Mouse (Mus musculus): ENCODE results near the gene Polr2f. TPM values are rescaled to one million over a fixed set of nuclear protein-coding genes. Genes with fewer than 3 reads are reported as not detected.

The Polr2f gene
- 314 and 327 TPM in 2 replicates for polyA plus RNA-seq (2016; fragmentation: Nextera tagmentation; extraction: Ambion mirVana)

DNA sequence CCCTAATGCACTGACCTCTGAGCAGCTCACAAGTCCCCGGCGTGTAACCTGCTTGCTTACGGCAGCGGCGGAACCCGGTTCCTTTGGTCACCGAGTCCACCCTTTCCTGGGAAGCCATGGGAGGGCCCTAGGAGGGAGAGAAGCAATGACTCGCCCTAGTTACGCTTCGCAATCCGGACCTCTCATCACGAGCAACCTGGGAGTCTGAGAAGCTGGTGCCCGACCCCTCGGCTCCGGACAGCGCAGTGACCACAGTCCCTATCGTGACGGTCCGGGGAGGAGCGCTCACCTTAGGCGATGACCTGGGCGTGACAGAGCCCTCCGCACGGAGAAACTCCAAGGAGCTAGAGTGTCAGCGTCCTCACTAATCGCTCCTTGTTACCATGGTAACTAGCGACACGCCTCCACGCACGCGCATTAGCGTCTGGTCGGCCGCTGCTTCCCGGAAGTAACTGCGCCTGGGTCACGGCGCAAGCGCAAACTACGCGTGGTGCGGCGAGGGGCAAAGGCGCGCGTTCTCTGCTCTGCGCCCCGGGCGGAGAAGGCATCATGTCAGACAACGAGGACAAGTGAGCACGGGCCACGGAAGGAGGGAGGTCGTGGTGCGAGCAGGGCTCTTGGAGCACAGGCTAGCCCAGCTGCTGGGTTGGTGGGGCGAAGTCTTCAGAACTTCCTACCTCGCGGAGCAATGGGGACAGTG is at the start of gene Polr2f, which contains the start of gene 1700088E04Rik:
Polr2f (plus strand) TSS at position 144 of the 700 bp plus-strand sequence.
1700088E04Rik (minus strand) TSS at position 388 of the 700 bp plus-strand sequence.
- ATAC-seq (ENCODE audit: low FRiP score, low read depth): peak; percentile 90
- under 1% methylated on average over 57 of the region's 57 CpGs for WGBS
- peak within 1 kb of the TSS; percentile 86 for H3K9ac ChIP-seq (replicated peaks)
- H3K9me3 ChIP-seq: no peaks in the 10 kb centered on the region
- peak within 1 kb of the TSS; percentile 65 for H3K4me2 ChIP-seq (replicated peaks)
- H3K4me3 ChIP-seq: peak within 1 kb of the TSS; percentile 94
- H3K36me3 ChIP-seq: peaks cover 18% of the 10 kb centered on the region
- H3K27ac ChIP-seq (replicated peaks): peak within 1 kb of the TSS; percentile 52
- H3K27me3 ChIP-seq: no peaks in the 10 kb centered on the region
- H3K4me1 ChIP-seq: peaks cover 19% of the 10 kb centered on the region

DNA sequence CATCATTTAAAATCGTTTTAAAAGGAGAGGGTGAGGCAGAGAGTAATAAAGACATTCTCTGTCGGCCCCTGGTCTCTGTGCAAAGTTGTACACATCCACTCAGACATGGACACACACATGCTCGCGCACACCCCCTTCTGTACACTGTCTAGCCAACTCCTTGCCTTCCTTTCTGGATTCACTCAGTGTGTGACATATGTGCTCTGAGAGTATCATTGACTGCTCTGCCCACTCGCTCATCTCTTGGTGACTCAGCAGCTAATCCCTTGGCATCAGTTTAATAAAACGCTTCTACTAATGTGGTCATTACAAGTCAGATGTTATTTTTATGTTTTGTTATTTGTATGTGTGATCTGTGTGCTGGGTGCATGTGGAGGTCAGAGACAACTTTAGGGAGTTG is 48.5 kb upstream of the Polr2f start:
- Histone ChIP-seq H3K27me3 (no peaks in the 10 kb centered on the region), H3K9me3 (no peaks in the 10 kb centered on the region), H3K36me3 (peaks cover 88% of the 10 kb centered on the region), H3K4me1 (no peaks in the 10 kb centered on the region), H3K4me3 (no peak overlapping the region), H3K27ac (replicated peaks) (no peak overlapping the region), H3K4me2 (replicated peaks) (no peak overlapping the region), H3K9ac (replicated peaks) (no peak overlapping the region)
- ATAC-seq (ENCODE audit: low FRiP score, low read depth): no peak
- WGBS: 91% methylated on average over 6 of the region's 6 CpGs

DNA sequence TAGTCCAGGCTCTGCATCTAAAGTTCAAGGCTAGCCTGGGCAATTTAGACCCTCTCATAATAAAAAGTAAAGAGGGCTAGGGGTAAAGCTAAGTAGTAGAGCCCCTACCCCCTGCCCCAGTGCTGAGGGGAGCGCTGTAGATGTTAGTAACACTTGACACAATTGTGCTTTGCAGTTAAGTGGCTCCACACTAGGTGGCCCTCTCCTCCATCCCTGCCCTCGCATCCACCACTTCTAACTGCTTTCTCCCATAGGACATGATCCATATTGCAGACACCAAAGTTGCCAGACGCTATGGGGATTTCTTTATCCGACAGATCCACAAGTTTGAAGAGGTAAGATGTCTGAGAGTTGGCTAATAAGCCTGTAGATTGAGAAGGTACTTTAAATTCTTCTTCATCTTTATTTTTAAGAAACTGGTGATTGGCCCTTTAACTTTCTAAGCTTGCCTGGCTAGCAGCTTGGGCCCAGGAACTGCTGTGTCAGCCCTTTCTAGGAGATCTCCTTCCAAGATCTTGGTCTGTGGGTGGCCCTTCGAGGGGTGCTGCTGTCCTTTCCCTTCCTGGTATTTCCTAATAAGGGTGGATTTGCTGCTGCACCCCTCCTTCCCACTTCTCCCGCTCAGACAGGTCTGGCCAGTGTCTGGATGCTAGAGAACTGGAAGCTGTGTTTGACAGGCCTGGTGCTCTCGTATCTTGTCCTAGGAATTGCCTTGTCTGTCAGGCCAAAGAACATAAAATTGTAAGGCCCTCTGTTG is 47.5 kb upstream of the Polr2f start:
- Histone ChIP-seq H3K4me3 (no peak overlapping the region), H3K9ac (replicated peaks) (no peak overlapping the region), H3K27me3 (no peaks in the 10 kb centered on the region), H3K4me2 (replicated peaks) (no peak overlapping the region), H3K27ac (replicated peaks) (no peak overlapping the region), H3K9me3 (no peaks in the 10 kb centered on the region), H3K36me3 (peaks cover 81% of the 10 kb centered on the region), H3K4me1 (no peaks in the 10 kb centered on the region)
- no peak for ATAC-seq (ENCODE audit: low FRiP score, low read depth)
- 79% methylated on average over 7 of the region's 7 CpGs for WGBS

DNA sequence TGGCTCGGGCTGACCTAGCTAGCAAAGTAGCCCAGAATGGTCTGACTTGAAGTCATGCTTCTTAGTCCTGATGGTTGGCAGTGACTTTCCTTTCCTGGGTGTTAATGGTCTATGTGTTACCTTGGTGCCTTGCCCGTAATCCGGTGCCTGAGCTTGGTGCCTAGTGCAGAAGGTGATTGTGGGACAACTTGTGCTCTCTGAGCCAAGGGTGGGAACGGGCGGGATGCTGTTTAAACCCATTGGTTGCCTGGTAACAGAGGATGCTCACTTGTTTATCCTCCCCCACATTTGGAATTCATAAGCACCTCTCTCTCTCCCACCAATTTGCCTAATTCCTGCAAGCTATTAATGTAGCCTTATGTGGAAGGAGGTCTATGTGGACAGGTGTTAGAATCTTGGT is 45.3 kb upstream of the Polr2f start:
- Histone ChIP-seq H3K36me3 (peaks cover 59% of the 10 kb centered on the region), H3K9me3 (no peaks in the 10 kb centered on the region), H3K4me3 (no peak overlapping the region), H3K4me1 (no peaks in the 10 kb centered on the region), H3K27me3 (no peaks in the 10 kb centered on the region), H3K9ac (replicated peaks) (no peak overlapping the region), H3K4me2 (replicated peaks) (no peak overlapping the region), H3K27ac (replicated peaks) (no peak overlapping the region)
- ATAC-seq (ENCODE audit: low FRiP score, low read depth): no peak
- WGBS: 85% methylated on average over 5 of the region's 5 CpGs

GRCm38 (mm10) chr15:79096556-79096955 is 44.3 kb upstream of the Polr2f start:
- H3K36me3 ChIP-seq: peaks cover 48% of the 10 kb centered on the region
- no peaks in the 10 kb centered on the region for H3K27me3 ChIP-seq
- H3K4me3 ChIP-seq: no peak overlapping the region
- no peak overlapping the region for H3K27ac ChIP-seq (replicated peaks)
- no peak overlapping the region for H3K4me2 ChIP-seq (replicated peaks)
- H3K4me1 ChIP-seq: no peaks in the 10 kb centered on the region
- no peak overlapping the region for H3K9ac ChIP-seq (replicated peaks)
- 73% methylated on average over 3 of the region's 3 CpGs for whole genome bisulfite sequencing
- ATAC-seq (ENCODE audit: low FRiP score, low read depth): no peak
- H3K9me3 ChIP-seq: no peaks in the 10 kb centered on the region

GRCm38 (mm10) chr15:79097135-79097534 is 43.7 kb upstream of the Polr2f start:
- Histone ChIP-seq H3K27ac (replicated peaks) (no peak overlapping the region), H3K4me1 (no peaks in the 10 kb centered on the region), H3K27me3 (no peaks in the 10 kb centered on the region), H3K36me3 (peaks cover 42% of the 10 kb centered on the region), H3K4me2 (replicated peaks) (no peak overlapping the region), H3K9me3 (no peaks in the 10 kb centered on the region), H3K4me3 (no peak overlapping the region), H3K9ac (replicated peaks) (no peak overlapping the region)
- 38% methylated on average over 2 of the region's 2 CpGs for WGBS
- ATAC-seq (ENCODE audit: low FRiP score, low read depth): no peak

DNA sequence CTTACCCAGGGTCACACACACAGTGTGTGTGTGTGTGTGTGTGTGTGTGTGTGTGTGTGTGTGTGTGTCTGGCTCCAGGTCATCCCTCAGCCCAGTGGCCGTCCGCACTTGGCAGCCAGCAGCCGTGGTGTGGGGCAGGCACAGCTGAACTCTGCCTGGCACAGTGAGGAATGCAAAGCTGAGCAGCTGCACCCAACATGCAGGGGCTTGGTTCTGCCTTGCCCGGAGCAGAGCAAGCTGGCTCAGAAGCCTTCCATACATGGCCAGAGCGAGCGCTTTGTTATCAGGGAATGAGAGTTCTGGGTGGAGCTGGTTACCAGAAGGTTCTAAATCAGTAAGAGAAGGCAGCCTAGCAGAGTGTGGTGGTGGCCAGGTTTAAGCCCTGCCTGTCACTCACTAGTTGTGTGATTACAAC is 43.2 kb upstream of the Polr2f start:
- WGBS: 62% methylated on average over 6 of the region's 6 CpGs
- no peaks in the 10 kb centered on the region for H3K27me3 ChIP-seq

GRCm38 (mm10) chr15:79098220-79098619 is 42.6 kb upstream of the Polr2f start:
- Histone ChIP-seq H3K4me1 (no peaks in the 10 kb centered on the region), H3K9ac (replicated peaks) (no peak overlapping the region), H3K27me3 (no peaks in the 10 kb centered on the region), H3K36me3 (peaks cover 32% of the 10 kb centered on the region), H3K4me3 (no peak overlapping the region), H3K9me3 (no peaks in the 10 kb centered on the region), H3K27ac (replicated peaks) (no peak overlapping the region), H3K4me2 (replicated peaks) (no peak overlapping the region)
- no peak for ATAC-seq (ENCODE audit: low FRiP score, low read depth)
- WGBS: 66% methylated on average over 5 of the region's 5 CpGs

More for the DNA sequence above, 43.2 kb upstream of the Polr2f start:
- H3K9me3 ChIP-seq: no peaks in the 10 kb centered on the region
- no peaks in the 10 kb centered on the region for H3K4me1 ChIP-seq
- H3K9ac ChIP-seq (replicated peaks): no peak overlapping the region
- ATAC-seq (ENCODE audit: low FRiP score, low read depth): no peak
- no peak overlapping the region for H3K27ac ChIP-seq (replicated peaks)
- peaks cover 38% of the 10 kb centered on the region for H3K36me3 ChIP-seq
- H3K4me2 ChIP-seq (replicated peaks): no peak overlapping the region
- H3K4me3 ChIP-seq: no peak overlapping the region

GRCm38 (mm10) chr15:79098868-79099267 is 41.9 kb upstream of the Polr2f start:
- WGBS: 47% methylated on average over 7 of the region's 7 CpGs
- Histone ChIP-seq H3K9ac (replicated peaks) (no peak overlapping the region), H3K27me3 (no peaks in the 10 kb centered on the region), H3K4me1 (no peaks in the 10 kb centered on the region), H3K4me2 (replicated peaks) (no peak overlapping the region), H3K27ac (replicated peaks) (no peak overlapping the region), H3K9me3 (no peaks in the 10 kb centered on the region), H3K36me3 (peaks cover 26% of the 10 kb centered on the region), H3K4me3 (no peak overlapping the region)
- no peak for ATAC-seq (ENCODE audit: low FRiP score, low read depth)

DNA sequence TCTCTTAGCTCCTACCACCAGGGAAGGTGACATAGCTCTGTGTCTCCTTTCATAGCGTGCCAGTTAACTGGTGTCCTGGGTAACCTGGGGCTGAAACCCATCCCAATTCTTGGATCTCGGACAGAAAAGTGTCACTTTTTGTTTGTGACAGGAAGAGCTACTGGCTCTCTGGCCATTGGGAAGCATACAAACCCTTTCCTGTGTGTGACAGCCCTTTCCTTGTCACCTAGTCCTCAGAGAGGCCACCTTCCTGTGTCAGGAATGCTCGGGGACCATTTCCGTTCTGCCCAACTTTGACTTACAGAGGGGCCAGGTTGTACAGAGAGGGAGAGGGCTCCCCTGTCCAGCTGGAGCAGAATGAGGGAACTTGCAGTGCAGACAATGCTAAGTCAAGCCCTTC is 41.4 kb upstream of the Polr2f start:
- no peak overlapping the region for H3K27ac ChIP-seq (replicated peaks)
- H3K4me1 ChIP-seq: no peaks in the 10 kb centered on the region
- H3K9ac ChIP-seq (replicated peaks): no peak overlapping the region
- H3K27me3 ChIP-seq: no peaks in the 10 kb centered on the region
- no peak overlapping the region for H3K4me3 ChIP-seq
- no peak overlapping the region for H3K4me2 ChIP-seq (replicated peaks)
- ATAC-seq (ENCODE audit: low FRiP score, low read depth): no peak
- WGBS: 74% methylated on average over 4 of the region's 4 CpGs
- no peaks in the 10 kb centered on the region for H3K9me3 ChIP-seq
- peaks cover 20% of the 10 kb centered on the region for H3K36me3 ChIP-seq

GRCm38 (mm10) chr15:79100391-79100790 is 40.4 kb upstream of the Polr2f start:
- Histone ChIP-seq H3K9me3 (no peaks in the 10 kb centered on the region), H3K27me3 (no peaks in the 10 kb centered on the region), H3K36me3 (peaks cover 10% of the 10 kb centered on the region), H3K4me2 (replicated peaks) (no peak overlapping the region), H3K4me3 (no peak overlapping the region), H3K9ac (replicated peaks) (no peak overlapping the region), H3K27ac (replicated peaks) (no peak overlapping the region), H3K4me1 (no peaks in the 10 kb centered on the region)
- no peak for ATAC-seq (ENCODE audit: low FRiP score, low read depth)
- 85% methylated on average over 4 of the region's 4 CpGs for WGBS

GRCm38 (mm10) chr15:79101531-79101930 is 39.3 kb upstream of the Polr2f start:
- no peak overlapping the region for H3K4me3 ChIP-seq
- ATAC-seq (ENCODE audit: low FRiP score, low read depth): no peak
- peaks cover 5% of the 10 kb centered on the region; the same call in 1 of the 2 replicates for H3K27me3 ChIP-seq
- H3K4me2 ChIP-seq (replicated peaks): no peak overlapping the region
- H3K36me3 ChIP-seq: no peaks in the 10 kb centered on the region
- H3K27ac ChIP-seq (replicated peaks): no peak overlapping the region
- H3K9me3 ChIP-seq: no peaks in the 10 kb centered on the region
- no peak overlapping the region for H3K9ac ChIP-seq (replicated peaks)
- H3K4me1 ChIP-seq: no peaks in the 10 kb centered on the region
